Mouse (Mus musculus): ENCODE measurements at regions not wholly inside any gene's neighbourhood (a gene's known extent, or its start where the extent isn't known, plus 50 kb on each side); places are given as distances from the start of the nearest gene placed in this dataset.

DNA sequence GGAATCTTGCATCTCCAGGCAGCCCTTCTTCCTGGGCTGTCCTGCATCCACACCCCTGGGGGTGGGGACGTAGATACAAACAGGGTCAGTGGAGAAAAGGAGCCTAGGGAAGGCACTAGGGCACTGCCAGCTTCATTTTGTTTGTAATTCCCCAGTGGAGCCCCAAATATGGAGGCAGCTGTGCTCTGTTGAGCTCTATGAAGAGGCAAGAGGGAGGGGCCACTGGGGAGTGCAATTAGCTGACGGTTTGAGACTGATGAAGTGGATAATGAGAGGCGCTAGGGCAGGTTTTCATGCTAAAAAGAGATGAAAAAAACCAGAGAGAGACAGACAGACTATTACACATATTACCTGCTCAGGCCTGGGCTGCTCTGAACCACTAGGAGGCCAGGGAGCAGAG is 135.8 kb upstream of the Grik3 start:
- DNase-seq (ENCODE audit: low spot score in 2 of 2), result no peak

DNA sequence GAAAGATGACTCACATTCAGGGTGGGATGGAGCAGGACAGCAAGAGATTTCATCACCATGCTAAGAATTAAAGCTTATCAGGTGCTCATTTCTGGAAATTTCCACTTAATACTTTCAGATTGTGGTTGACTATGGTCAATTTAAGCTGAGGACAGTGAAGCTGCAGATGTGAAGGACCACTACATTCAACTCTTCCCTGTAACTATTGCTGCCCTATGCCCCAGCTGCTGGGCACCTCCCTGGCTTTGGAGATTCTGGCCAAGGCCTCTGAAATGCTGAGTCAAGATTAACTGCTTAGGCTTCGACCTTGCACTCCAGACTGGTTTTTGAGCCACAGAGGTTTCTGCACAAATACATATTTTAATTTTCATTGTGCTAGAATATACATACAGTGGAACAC is 140.4 kb upstream of the Grik3 start:
- DNase-seq (ENCODE audit: low spot score in 2 of 2), result no peak

- no peak for DNase-seq (ENCODE audit: low spot score in 2 of 2)
These were observed 151.4 kb upstream of the Grik3 start for GRCm38 (mm10) chr4:125339056-125339455.

DNA sequence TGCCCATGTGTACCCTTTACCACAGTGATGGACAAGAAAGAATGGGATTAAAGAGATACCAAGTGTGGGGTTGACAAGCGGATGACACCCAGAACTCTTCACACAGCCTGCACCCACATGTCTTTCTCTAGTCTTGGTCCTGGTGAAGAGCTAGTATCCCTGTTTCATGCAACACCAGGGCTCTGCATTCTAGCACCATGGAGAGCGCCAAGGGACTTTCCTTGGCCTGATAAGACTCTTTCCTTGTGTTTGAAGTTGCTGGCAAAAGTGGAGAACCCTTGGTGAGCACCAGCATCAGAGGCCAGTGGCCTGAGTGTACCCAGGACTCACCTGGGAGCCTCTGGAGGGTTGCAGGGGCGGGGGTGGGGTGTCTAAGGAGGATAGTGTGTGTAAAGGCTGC is 161.7 kb upstream of the Grik3 start:
- DNase-seq (ENCODE audit: low spot score in 2 of 2), result no peak

DNA sequence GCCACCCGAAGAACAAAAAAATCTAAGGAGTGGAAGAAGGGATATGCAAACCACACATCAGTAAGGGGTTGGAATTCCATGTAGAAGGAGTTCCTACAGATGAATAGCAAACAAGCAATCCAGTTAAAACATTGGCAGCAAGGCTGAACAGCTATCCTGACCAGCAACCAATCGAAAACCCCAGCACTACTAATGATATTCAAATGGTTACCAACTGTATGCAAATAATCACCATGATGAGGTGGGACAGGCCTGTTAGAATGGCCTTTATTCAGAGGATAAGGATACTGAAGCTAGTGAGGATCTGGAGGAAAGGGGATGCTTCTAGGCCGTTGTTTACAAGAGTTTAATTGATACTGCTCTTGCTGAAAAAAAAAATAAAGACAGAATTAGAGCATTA is 166.0 kb upstream of the Grik3 start:
- no peak for DNase-seq (ENCODE audit: low spot score in 2 of 2)

DNA sequence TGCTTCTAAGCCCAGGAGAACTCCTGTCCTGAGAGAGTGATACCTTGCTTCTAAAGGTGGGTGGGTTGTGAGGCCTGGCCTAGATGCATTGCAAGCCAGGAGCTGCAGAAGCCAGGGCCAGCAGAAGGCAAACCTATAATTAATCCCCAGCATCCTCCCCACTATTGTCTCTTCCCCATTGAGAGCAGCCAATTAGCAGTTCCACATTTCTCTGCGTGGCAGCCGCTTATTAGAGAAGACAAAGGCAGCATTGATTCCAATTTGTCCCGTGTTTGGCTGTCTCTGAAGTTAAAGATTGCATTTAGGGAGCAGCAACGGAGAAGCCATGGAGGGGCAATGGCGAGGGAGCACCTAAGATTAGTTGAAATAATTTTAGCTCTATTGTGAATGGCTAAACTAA is 171.2 kb upstream of the Grik3 start:
- no peak for DNase-seq (ENCODE audit: low spot score in 2 of 2)

GRCm38 (mm10) chr4:125318293-125318692 is 172.2 kb upstream of the Grik3 start:
- DNase-seq (ENCODE audit: low spot score in 2 of 2), result no peak

DNA sequence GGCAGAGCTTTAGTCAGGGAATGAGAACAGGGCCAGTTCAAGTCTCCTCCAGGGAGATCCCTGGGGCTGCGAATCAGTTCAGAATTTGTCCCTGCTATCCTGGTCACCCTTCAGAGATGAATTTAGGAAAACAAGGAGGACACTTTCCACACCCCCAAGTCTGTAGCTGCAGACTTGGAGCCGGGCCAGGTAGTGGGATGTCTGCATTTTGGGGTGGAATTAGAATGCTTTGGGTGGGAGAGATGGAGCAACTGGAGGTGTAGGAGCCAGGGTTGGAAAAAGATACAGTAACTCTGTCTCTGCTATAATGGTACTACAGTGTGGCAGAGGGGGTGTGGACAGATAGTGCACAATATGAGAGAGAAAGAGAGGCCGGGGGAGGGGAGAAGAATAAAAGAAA is 173.6 kb upstream of the Grik3 start:
- no peak for DNase-seq (ENCODE audit: low spot score in 2 of 2)

DNA sequence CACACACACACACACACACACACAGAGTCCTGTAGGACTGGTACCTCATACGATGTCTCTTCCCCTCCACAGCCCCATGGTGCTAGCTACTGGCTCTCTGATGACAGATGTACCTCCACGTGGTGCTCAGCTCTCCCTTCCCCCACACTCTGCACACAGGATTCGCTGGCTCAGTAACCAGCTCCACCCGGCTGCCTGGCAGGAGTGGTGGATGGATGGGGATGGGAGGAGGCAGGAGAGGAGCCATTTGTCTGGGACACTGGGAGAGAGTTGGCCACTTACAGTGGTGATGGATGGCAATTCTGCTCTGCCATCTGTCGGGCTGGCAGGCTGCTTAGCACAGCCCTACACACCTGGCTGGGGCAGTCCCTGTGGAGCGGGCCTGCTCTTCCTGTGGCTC is 174.7 kb upstream of the Grik3 start:
- peak; percentile 44 to 64 for DNase-seq (ENCODE audit: low spot score in 2 of 2)

DNA sequence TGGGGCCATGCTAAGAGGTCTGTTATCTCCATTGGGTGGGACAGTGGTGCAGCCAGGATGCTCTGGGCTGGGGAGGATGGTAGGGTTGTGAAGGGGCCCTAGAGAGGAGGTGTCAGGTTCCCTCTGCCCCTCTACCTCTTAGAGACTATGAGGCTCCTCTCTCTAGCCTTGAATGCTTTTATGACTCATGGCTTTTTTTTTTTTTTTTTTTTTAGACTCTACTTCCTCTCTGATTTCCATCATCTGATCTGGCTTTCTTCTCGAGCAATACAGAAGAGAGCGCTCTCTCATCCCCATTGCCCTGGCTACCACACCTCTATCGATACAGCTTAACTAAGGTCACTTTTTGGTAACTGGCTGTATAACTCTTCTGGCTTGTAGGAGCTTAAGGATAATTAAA is 176.6 kb upstream of the Grik3 start:
- DNase-seq (ENCODE audit: low spot score in 2 of 2), result no peak

GRCm38 (mm10) chr4:125313252-125313651 is 177.2 kb upstream of the Grik3 start:
- DNase-seq (ENCODE audit: low spot score in 2 of 2), result no peak

- no peak for DNase-seq (ENCODE audit: low spot score in 2 of 2)
These were observed 180.5 kb upstream of the Zc3h12a start for GRCm38 (mm10) chr4:125308171-125308570.

DNA sequence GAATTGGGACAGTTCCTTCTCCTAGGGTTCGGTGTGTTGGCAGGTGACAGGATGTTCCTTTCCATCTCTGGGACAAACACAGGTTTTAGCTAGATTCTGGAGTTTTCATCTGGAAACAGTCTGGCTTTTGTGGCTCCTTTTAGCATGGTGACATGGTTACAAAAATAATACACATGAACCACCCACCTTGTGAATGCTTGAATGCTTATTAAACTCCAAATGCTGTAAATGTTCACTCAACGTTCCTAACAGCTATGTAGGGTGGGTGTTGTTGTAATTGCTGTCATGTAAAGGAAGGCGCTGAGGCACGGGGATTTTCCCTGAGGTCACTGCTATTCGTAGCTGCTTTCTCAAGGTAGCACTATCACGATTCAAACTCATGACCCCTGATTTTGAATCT is 178.1 kb upstream of the Zc3h12a start:
- DNase-seq (ENCODE audit: low spot score in 2 of 2), result peak in 1 of 2 experiments; percentile 23

DNA sequence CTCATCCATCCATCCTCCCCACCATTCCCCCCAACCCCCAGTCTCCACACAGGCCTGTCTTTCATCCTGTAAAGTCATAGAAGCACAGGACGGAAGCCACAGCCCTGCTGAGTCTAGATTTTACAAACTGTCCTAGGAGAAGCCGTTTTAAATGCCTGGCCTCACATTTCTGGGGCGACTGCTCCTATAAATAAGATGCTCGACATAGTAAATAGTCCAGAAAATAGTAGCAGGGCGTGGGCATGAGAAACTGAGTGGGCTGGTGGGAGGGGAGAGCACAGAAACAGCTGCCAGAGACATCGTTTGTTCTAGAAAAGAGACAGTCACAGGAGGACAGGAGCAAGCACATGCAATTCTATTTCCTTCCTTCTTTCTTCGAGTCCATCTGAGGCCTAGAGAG is 175.0 kb upstream of the Zc3h12a start:
- DNase-seq (ENCODE audit: low spot score in 2 of 2), result peak in 1 of 2 experiments; percentile 71

DNA sequence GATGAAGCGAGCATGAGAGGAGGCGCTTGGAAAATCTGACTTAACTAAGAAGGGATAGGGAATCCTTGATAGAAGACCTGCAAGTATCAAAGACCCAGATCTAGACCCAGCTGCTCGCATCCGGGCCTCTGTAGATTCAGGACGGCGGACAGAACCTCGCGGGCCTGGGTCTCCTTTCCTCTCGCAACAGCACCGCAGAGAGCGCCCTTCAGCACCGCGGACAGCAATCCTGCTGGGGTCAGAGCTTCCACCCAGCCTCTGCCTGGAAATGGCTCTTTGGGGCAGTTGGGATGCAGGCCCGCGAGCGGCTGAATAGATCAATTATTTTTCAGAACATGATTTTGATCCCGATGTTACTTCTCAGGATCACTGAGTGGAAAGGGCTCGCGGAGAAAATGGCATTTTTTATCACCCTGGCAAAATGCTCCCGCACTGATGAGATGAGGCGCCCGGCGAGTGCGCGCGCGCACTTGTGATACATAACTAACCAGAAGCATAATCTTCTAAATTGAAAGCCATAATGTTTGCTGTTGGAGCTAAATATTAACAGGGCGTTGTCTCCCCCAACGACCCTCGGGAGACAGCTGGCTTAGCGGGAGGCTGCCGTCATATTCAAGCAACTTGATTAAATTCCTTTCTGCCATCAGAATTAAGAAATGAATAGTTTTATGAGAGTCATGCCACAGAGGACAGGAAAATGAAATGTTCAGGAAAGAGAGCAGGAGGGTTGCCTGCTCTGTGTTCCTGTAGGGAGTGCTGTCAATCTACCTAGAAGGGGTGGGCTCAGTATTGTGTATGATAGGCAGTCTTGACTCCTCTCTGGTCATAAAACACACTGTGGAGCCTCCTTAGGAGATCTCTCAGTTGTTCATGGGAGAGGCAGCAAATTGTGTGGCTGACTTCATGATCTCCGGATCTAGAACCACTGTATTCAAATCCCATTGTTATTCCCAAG is 173.1 kb upstream of the Zc3h12a start:
- DNase-seq (ENCODE audit: low spot score in 2 of 2), result no peak

GRCm38 (mm10) chr4:125290761-125291160 is 163.1 kb upstream of the Zc3h12a start:
- no peak for DNase-seq (ENCODE audit: low spot score in 2 of 2)

GRCm38 (mm10) chr4:125289709-125290108 is 162.1 kb upstream of the Zc3h12a start:
- no peak for DNase-seq (ENCODE audit: low spot score in 2 of 2)

DNA sequence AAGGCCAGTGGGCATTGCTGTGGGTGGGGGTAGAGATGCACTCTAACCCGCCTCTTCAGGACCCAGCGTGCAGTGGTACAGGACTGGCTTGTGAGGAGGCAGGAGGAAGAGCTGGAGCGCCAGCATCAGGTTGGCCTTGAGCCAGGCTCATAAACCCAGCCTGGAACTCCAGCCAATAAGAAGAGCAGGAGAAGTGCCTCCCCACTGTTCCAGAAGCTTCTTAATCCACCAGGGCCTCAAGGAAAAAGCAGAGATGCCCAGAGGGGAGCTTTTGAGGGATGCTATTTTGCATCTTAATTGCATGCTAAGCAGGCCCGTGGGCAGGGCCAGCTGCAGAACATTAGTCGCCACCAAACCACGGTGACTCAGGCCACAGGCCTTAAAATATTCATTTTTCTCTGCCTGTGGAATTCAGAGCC is 161.4 kb upstream of the Zc3h12a start:
- DNase-seq (ENCODE audit: low spot score in 2 of 2), result peak; percentile 54 to 55

DNA sequence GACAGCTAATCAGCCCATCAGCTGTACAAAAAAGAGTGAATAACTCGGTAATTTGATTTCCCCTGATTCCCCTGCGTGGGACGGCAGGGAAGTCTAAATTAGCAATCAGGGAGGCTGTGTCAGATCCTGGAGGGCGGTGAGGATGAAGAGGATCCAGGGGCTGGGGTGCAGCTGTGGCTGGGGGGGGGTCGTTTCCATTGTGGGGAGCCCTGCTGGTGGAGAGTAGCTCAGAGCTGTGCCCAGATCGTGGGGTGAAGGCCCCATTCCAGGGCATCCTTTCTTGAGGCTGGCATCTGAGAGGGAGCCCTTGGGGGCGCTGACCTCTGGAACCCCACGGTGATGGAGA is 155.3 kb upstream of the Zc3h12a start:
- DNase-seq (ENCODE audit: low spot score in 2 of 2), result no peak

- DNase-seq (ENCODE audit: low spot score in 2 of 2), result peak; percentile 45 to 69
These were observed 154.7 kb upstream of the Zc3h12a start for GRCm38 (mm10) chr4:125282154-125282973.

GRCm38 (mm10) chr4:125279165-125279564 is 151.5 kb upstream of the Zc3h12a start:
- no peak for DNase-seq (ENCODE audit: low spot score in 2 of 2)

DNA sequence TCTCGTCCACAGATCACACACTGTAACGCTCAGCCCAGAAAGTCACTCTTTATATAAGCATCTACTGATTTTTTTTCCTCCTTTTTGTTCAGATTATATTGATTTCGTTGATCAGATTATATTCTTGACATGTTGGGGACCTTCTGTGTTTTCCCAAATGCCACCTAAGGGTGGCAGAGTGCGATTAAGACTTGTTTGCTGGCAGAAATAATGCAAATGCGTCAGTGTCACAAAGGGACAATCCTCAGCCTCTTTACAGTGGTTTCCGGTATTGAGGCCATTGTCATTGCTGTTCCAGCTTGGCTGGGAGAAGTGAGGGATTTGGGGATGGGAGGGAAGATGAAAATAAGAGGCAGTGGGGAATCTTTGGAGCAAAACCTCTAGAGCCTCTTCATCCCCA is 149.2 kb upstream of the Zc3h12a start:
- DNase-seq (ENCODE audit: low spot score in 2 of 2), result no peak

DNA sequence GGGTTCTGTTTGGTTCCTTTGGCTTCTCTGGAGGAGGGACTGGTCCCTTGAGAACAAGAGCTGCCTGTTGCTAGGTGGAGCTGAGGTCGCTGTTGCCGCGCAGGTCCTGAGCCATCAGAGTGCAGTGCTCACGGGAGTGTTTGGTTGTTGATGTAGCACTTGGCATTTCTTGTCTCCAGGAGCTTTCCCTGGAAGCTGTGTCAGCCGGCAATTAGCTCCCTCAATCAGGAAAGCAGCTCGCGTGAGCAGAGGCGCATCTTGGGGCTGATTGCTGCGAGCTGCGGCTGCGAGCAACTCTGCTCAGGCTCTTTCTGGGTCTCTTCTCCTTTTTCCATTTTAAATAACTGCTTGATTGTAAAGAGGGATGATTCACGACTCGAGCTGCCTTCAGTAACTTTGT is 147.6 kb upstream of the Zc3h12a start:
- DNase-seq (ENCODE audit: low spot score in 2 of 2), result peak in 1 of 2 experiments; percentile 21

Data from right cerebral cortex, postnatal 36 days (tissue).